Mouse (Mus musculus): ENCODE results near the gene Adgrv1.
"Not testable (repeated sequence)": the region's sequence is repeated elsewhere in the genome, so short reads cannot be mapped to it uniquely, and the experiment has no call there.

DNA sequence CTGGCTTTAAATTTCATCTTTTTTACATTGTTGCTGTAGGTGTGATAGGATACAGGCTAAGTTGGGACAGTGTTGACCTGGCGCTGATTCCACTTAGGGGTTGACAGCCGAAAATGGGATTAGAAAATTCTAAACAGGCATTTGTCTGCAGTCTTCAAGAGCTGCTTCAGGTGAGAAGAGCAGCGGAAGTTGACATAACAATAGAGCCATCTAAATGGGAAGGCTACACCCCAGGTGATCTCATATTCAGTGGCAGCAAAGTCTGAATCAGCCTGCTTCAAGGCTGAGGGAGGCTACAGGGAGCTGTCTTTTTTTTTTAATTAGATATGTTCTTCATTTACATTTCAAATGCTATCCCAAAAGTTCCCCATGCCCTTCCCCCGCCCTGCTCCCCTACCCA lies 365.5 kb downstream of the Adgrv1 start:
- TF ChIP-seq CTCF (IDR thresholded peaks at IDR 0.05; ENCODE audit: borderline replicate concordance, insufficient read depth, low read length); POLR2A (IDR thresholded peaks at IDR 0.05; ENCODE audit: low read depth, low read length): not testable (repeated sequence)

Data from embryonic fibroblast, embryonic 13.5 days (primary cell).